ENCODE assay signal across 34 mouse cellular contexts in the genomic region with DNA sequence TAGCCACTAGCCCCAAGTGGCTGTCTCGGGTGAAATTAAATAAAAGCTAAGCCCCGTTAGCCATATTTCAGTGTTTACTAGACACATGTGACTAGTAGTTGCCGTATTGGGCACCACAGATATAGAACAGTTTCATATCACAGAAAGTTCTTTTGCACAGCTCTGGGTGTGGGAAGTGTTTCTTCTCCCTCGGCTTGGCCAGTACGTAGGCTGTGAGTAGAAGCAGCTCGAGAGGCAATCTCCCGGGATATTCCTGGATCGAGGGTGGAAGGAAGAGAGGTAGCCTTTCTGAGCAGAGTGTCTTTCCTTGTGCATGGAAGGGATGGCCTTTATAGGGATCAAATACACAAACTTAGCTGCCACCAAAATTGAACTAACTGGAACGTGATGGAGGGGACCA. TPM values are rescaled to one million over a fixed set of nuclear protein-coding genes. Genes with fewer than 3 reads are reported as not detected.
A peak's percentile ranks its signal among the peaks of the same experiment; 100 is the strongest.
DNase-seq lines count a peak whose midpoint lies in the region; ATAC-seq and TF ChIP-seq lines count a peak whose summit lies in the region.
"Had no signal": no experiment of that assay in that cellular context is flagged by ENCODE, and none has a peak within 500 bp of the region (broad histone marks: within the 10 kb centered on the region; RNA-seq: fewer than 3 reads in every experiment).

No protein-coding gene starts in this region.

- in situ Hi-C loops in CH12.LX (cut with MboI; ENCODE audit: low pct_ligation_motif_present, low pct_unique_long_range_greater_than_20kb, low sequenced_read_pairs), result no loop called here

- H3K9ac ChIP-seq in CH12.LX (ENCODE audit: insufficient read depth, low read depth), result no peak overlapping the region
- H3K9ac ChIP-seq: forebrain, embryonic 12.5 days; heart, embryonic 12.5 days; hindbrain, embryonic 14.5 days; liver, embryonic 12.5 days; liver, postnatal 0 days; midbrain, embryonic 12.5 days; neural tube, embryonic 12.5 days had no signal

- peak overlapping the region; percentile 19 for H3K4me2 ChIP-seq in CH12.LX (ENCODE audit: insufficient read depth, low read depth, poor library complexity, severe bottlenecking)
- H3K4me2 ChIP-seq: forebrain, embryonic 12.5 days; heart, embryonic 12.5 days; hindbrain, embryonic 14.5 days; liver, embryonic 12.5 days; midbrain, embryonic 12.5 days; neural tube, embryonic 12.5 days had no signal

- intact Hi-C loops in left cerebral cortex, adult 2 months (cut with DNase I), result loop anchor here (2.0 kb wide), 1 partner anchor 41 kb away; a partner anchor contains a TSS
- intact Hi-C loops in left cerebral cortex, postnatal 10 days (cut with DNase I), result no loop called here
- intact Hi-C loops in left cerebral cortex, postnatal 14 days (cut with DNase I), result no loop called here

- TF ChIP-seq RAD21 in CH12.LX (IDR thresholded peaks at IDR 0.05; ENCODE audit: low read depth, low read length), result no peak

- TF ChIP-seq POLR2A in CH12.LX (IDR thresholded peaks at IDR 0.05; ENCODE audit: low read depth, low read length), result no peak

- peak overlapping the region; percentile 61 for H3K27ac ChIP-seq in left cerebral cortex, adult 2 months
- H3K27ac ChIP-seq in CH12.LX (ENCODE audit: insufficient read depth, low read depth), result no peak overlapping the region
- H3K27ac ChIP-seq: forebrain, embryonic 12.5 days; hindbrain, embryonic 14.5 days; liver, embryonic 12.5 days; midbrain, embryonic 12.5 days; neural tube, embryonic 12.5 days had no signal

- TF ChIP-seq EP300 in CH12.LX (IDR thresholded peaks at IDR 0.05; ENCODE audit: low read length), result no peak

- H3K36me3 ChIP-seq in CH12.LX (replicated peaks in 1 of 2; ENCODE audit: control insufficient read depth in 1 of 2, insufficient read depth in 1 of 2, low read length in 1 of 2), result no peaks in the 10 kb centered on the region
- H3K36me3 ChIP-seq: forebrain, embryonic 12.5 days; heart, embryonic 12.5 days; liver, embryonic 12.5 days; midbrain, embryonic 12.5 days; neural tube, embryonic 12.5 days had no signal

- no peaks in the 10 kb centered on the region for H3K9me3 ChIP-seq in CH12.LX (replicated peaks; ENCODE audit: low read length)
- H3K9me3 ChIP-seq: forebrain, embryonic 12.5 days; heart, embryonic 12.5 days; liver, embryonic 12.5 days; megakaryocyte, embryonic 14.5 days; midbrain, embryonic 12.5 days; neural tube, embryonic 12.5 days had no signal

- no peaks in the 10 kb centered on the region for H3K4me1 ChIP-seq in CH12.LX (ENCODE audit: control insufficient read depth in 1 of 2, insufficient read depth in 2 of 2)
- H3K4me1 ChIP-seq: neural tube, embryonic 12.5 days had no signal

- dilution Hi-C loops in CH12.LX (cut with MboI; ENCODE audit: extremely low pct_ligation_motif_present, extremely low pct_unique_long_range_greater_than_20kb, low sequenced_read_pairs), result no loop called here

- TF ChIP-seq CTCF in left cerebral cortex, adult 2 months (IDR thresholded peaks at IDR 0.05), result no peak
- TF ChIP-seq CTCF in CH12.LX (conservative IDR thresholded peaks at IDR 0.05 in 1 of 2, IDR thresholded peaks at IDR 0.05 in 1 of 2; ENCODE audit: low read depth in 2 of 2, low read length in 2 of 2), result no peak

- no peaks in the 10 kb centered on the region for H3K27me3 ChIP-seq in CH12.LX (replicated peaks)

- H3K79me2 ChIP-seq in CH12.LX (replicated peaks; ENCODE audit: control insufficient read depth, extremely low read depth, insufficient read depth, poor library complexity, severe bottlenecking), result no peaks in the 10 kb centered on the region

- DNase-seq in frontal cortex, postnatal 10 days (ENCODE audit: low spot score in 2 of 2), result no peak
- DNase-seq in left cerebral cortex, adult 2 months (ENCODE audit: extremely low spot score in 1 of 2, low spot score in 2 of 2), result no peak
- no peak for DNase-seq in left cerebral cortex, postnatal 10 days (ENCODE audit: extremely low spot score in 1 of 2, low spot score in 2 of 2)
- DNase-seq in CH12.LX (ENCODE audit: extremely low read depth), result no peak
- peak; percentile 66 to 77 for DNase-seq in left cerebral cortex, postnatal 14 days (ENCODE audit: low spot score in 2 of 2)
- no peak for DNase-seq in layer of hippocampus, postnatal 36 days
- no peak for DNase-seq in ovary, adult 18-20 months (ENCODE audit: low spot score)
- DNase-seq: adrenal gland, postnatal 25 days; cerebellum, adult 18-20 months; cerebellum, postnatal 10 days; gastrocnemius, postnatal 10 days; kidney, adult 9 months; kidney, postnatal 10 days; liver, postnatal 0 days; lung, postnatal 4 days; thymus, adult 18-20 months; thymus, postnatal 36 days had no signal

- ATAC-seq in frontal cortex, adult (ENCODE audit: low TSS enrichment), result peak; percentile 84
- ATAC-seq: intestine, postnatal 0 days; liver, embryonic 12.5 days; liver, postnatal 0 days; Patski had no signal

- no peak overlapping the region for H3K4me3 ChIP-seq in left cerebral cortex, adult 2 months
- no peak overlapping the region for H3K4me3 ChIP-seq in CH12.LX (replicated peaks in 1 of 3; ENCODE audit: low read depth in 2 of 3, low read length in 2 of 3, poor library complexity in 1 of 3)
- H3K4me3 ChIP-seq: erythroblast, embryonic 14.5 days; forebrain, embryonic 12.5 days; heart, embryonic 12.5 days; liver, embryonic 12.5 days; megakaryocyte, embryonic 14.5 days; midbrain, embryonic 12.5 days; myocyte; neural tube, embryonic 12.5 days had no signal

TF ChIP-seq in CH12.LX, 34 proteins besides CTCF, POLR2A, EP300 and RAD21:
- no peak for TF ChIP-seq CHD2 (IDR thresholded peaks at IDR 0.05; ENCODE audit: low read length)
- no peak for TF ChIP-seq MAX (IDR thresholded peaks at IDR 0.05; ENCODE audit: low read length)
- TF ChIP-seq ZNF384 (IDR thresholded peaks at IDR 0.05; ENCODE audit: low read depth, low read length), result no peak
- TF ChIP-seq USF2 (conservative IDR thresholded peaks at IDR 0.05; ENCODE audit: low read depth, low read length), result no peak
- TF ChIP-seq SIN3A (IDR thresholded peaks at IDR 0.05; ENCODE audit: low read length), result no peak
- no peak for TF ChIP-seq JUND (conservative IDR thresholded peaks at IDR 0.05; ENCODE audit: low read depth, low read length)
- no peak for TF ChIP-seq ZMIZ1 (IDR thresholded peaks at IDR 0.05; ENCODE audit: low read depth, low read length)
- TF ChIP-seq CHD1 (IDR thresholded peaks at IDR 0.05; ENCODE audit: low read depth, low read length), result no peak
- no peak for TF ChIP-seq MXI1 (IDR thresholded peaks at IDR 0.05; ENCODE audit: low read depth, low read length)
- no peak for TF ChIP-seq TCF12 (IDR thresholded peaks at IDR 0.05; ENCODE audit: low read depth, low read length)
- TF ChIP-seq RCOR1 (conservative IDR thresholded peaks at IDR 0.05; ENCODE audit: low read depth, low read length), result no peak
- no peak for TF ChIP-seq E2F4 (IDR thresholded peaks at IDR 0.05; ENCODE audit: insufficient replicate concordance, low read depth, low read length)
- TF ChIP-seq MEF2A (IDR thresholded peaks at IDR 0.05; ENCODE audit: borderline replicate concordance, low read depth, low read length), result no peak
- no peak for TF ChIP-seq GABPA (IDR thresholded peaks at IDR 0.05; ENCODE audit: insufficient replicate concordance, low read depth, low read length)
- TF ChIP-seq PAX5 (IDR thresholded peaks at IDR 0.05; ENCODE audit: low read length), result no peak
- no peak for TF ChIP-seq NRF1 (IDR thresholded peaks at IDR 0.05; ENCODE audit: low read depth, low read length)
- TF ChIP-seq SMC3 (IDR thresholded peaks at IDR 0.05; ENCODE audit: low read depth, low read length), result no peak
- TF ChIP-seq ZC3H11A (IDR thresholded peaks at IDR 0.05; ENCODE audit: low read depth, low read length), result no peak

RNA-seq across cellular contexts. Expression of a gene that starts 5.4 kb away (rescaled TPM):
- total RNA-seq in left cerebral cortex, adult 2 months (2021), result 10 to 100 TPM; 35.7 to 44.6 TPM
- total RNA-seq in left cerebral cortex, postnatal 10 days (2021), result 10 to 100 TPM; 15.9 to 18.8 TPM
- total RNA-seq in CH12.LX (2012; rRNA removed), result not detected in 2 replicates
- not detected in 2 replicates for total RNA-seq in CH12.LX (2014; rRNA removed)
- polyA plus RNA-seq in CH12.LX (2012; ENCODE audit: insufficient read length, low read depth), result not detected in 2 replicates
- 10 to 100 TPM; 25.2 to 35.5 TPM for total RNA-seq in left cerebral cortex, postnatal 14 days (2021)
- total RNA-seq in layer of hippocampus, postnatal 36 days (2021), result 1 to 10 TPM; 2.1 to 2.5 TPM
- total RNA-seq: adrenal gland, postnatal 25 days; common myeloid progenitor, adult 5-6 weeks; granulocyte monocyte progenitor cell, adult 5-6 weeks; hematopoietic stem cell, adult 5-6 weeks; MEL had no signal
- polyA plus RNA-seq: erythroblast, embryonic 14.5 days; liver, embryonic 12.5 days; liver, postnatal 0 days; myocyte; Patski had no signal

RNA-seq across cellular contexts. Expression of a gene that starts 36.2 kb away (rescaled TPM):
- 10 to 100 TPM; 37.2 to 42.7 TPM for total RNA-seq in left cerebral cortex, adult 2 months (2021)
- total RNA-seq in left cerebral cortex, postnatal 10 days (2021), result 10 to 100 TPM; 49.9 to 50.6 TPM
- 60.6 and 77.4 TPM in 2 replicates for total RNA-seq in CH12.LX (2012; rRNA removed)
- 128 and 151 TPM in 2 replicates for total RNA-seq in CH12.LX (2014; rRNA removed)
- 144 and 149 TPM in 2 replicates for polyA plus RNA-seq in CH12.LX (2012; ENCODE audit: insufficient read length, low read depth)
- 10 to 100 TPM; 40.6 to 45.7 TPM for total RNA-seq in left cerebral cortex, postnatal 14 days (2021)
- total RNA-seq in layer of hippocampus, postnatal 36 days (2021), result 10 to 100 TPM; 36.0 to 42.3 TPM

RNA-seq across cellular contexts. Expression of a gene that starts 40.5 kb away (rescaled TPM):
- total RNA-seq in left cerebral cortex, adult 2 months (2021), result not detected
- under 1 TPM in 1 of 2 experiments, not detected in 1; 0.41 TPM for total RNA-seq in left cerebral cortex, postnatal 10 days (2021)
- total RNA-seq in CH12.LX (2012; rRNA removed) (3.1 and 3.3 TPM in 2 replicates), CH12.LX (2014; rRNA removed) (3.2 and 3.9 TPM in 2 replicates)
- polyA plus RNA-seq in CH12.LX (2012; ENCODE audit: insufficient read length, low read depth), result 2.2 and 3.1 TPM in 2 replicates
- total RNA-seq in left cerebral cortex, postnatal 14 days (2021), result under 1 TPM in 1 of 2 experiments, not detected in 1; 0.40 TPM
- total RNA-seq in layer of hippocampus, postnatal 36 days (2021), result not detected
- total RNA-seq: common myeloid progenitor, adult 5-6 weeks; hematopoietic stem cell, adult 5-6 weeks; midbrain, postnatal 0 days had no signal
- polyA plus RNA-seq: erythroblast, embryonic 14.5 days; midbrain, embryonic 12.5 days had no signal

RNA-seq across cellular contexts. Expression of a gene that starts 40.5 kb away (rescaled TPM):
- total RNA-seq in left cerebral cortex, adult 2 months (2021), result 10 to 100 TPM; 69.0 to 71.9 TPM
- 10 to 100 TPM; 32.6 to 35.1 TPM for total RNA-seq in left cerebral cortex, postnatal 10 days (2021)
- total RNA-seq in CH12.LX (2012; rRNA removed) (38.4 and 43.4 TPM in 2 replicates), CH12.LX (2014; rRNA removed) (30.8 and 35.4 TPM in 2 replicates)
- 45.0 and 47.1 TPM in 2 replicates for polyA plus RNA-seq in CH12.LX (2012; ENCODE audit: insufficient read length, low read depth)
- 10 to 100 TPM; 47.2 to 48.7 TPM for total RNA-seq in left cerebral cortex, postnatal 14 days (2021)
- 10 to 100 TPM; 46.6 to 49.3 TPM for total RNA-seq in layer of hippocampus, postnatal 36 days (2021)

RNA-seq across cellular contexts. Expression of a gene that starts 55.8 kb away (rescaled TPM):
- 1 to 10 TPM in 1 of 2 experiments, under 1 TPM in 1; 0.63 to 1.1 TPM for total RNA-seq in left cerebral cortex, adult 2 months (2021)
- total RNA-seq in left cerebral cortex, postnatal 10 days (2021), result 1 to 10 TPM; 4.6 to 7.2 TPM
- 94.7 and 117 TPM in 2 replicates for total RNA-seq in CH12.LX (2012; rRNA removed)
- total RNA-seq in CH12.LX (2014; rRNA removed), result 240 and 277 TPM in 2 replicates
- polyA plus RNA-seq in CH12.LX (2012; ENCODE audit: insufficient read length, low read depth), result 133 and 148 TPM in 2 replicates
- total RNA-seq in left cerebral cortex, postnatal 14 days (2021), result 1 to 10 TPM; 2.2 TPM
- 1 to 10 TPM; 1.3 to 1.4 TPM for total RNA-seq in layer of hippocampus, postnatal 36 days (2021)

Comparison
In these comparisons a context has a peak if more than half of its experiments do, and no peak if none do; other contexts are left out.
1. DNase-seq: peak in left cerebral cortex, postnatal 14 days (2 of 2); none in frontal cortex, postnatal 10 days (0 of 2), left cerebral cortex, adult 2 months (0 of 2), left cerebral cortex, postnatal 10 days (0 of 2), CH12.LX (single experiment), layer of hippocampus, postnatal 36 days (0 of 2) and ovary, adult 18-20 months (single experiment).
2. RNA of a gene that starts 5.4 kb away (total RNA-seq): 35.7 to 44.6 TPM in left cerebral cortex, adult 2 months, 25.2 to 35.5 TPM in left cerebral cortex, postnatal 14 days and 15.9 to 18.8 TPM in left cerebral cortex, postnatal 10 days; 2.1 to 2.5 TPM in layer of hippocampus, postnatal 36 days and not detected in CH12.LX; every median in the first group is over 4 times any median in the second.